Mouse (Mus musculus): ENCODE measurements at regions not wholly inside any gene's neighbourhood (a gene's known extent, or its start where the extent isn't known, plus 50 kb on each side); places are given as distances from the start of the nearest gene placed in this dataset.
"Not testable (repeated sequence)": the region's sequence is repeated elsewhere in the genome, so short reads cannot be mapped to it uniquely, and the experiment has no call there.

GRCm38 (mm10) chr12:119102106-119102505, 135.9 kb upstream of the Abcb5 start:
- H3K79me2 ChIP-seq (replicated peaks; ENCODE audit: control insufficient read depth, extremely low read depth, insufficient read depth, poor library complexity, severe bottlenecking); H3K27me3 ChIP-seq (replicated peaks); H3K27ac ChIP-seq (ENCODE audit: insufficient read depth, low read depth); DNase-seq (ENCODE audit: extremely low read depth); H3K4me2 ChIP-seq (ENCODE audit: insufficient read depth, low read depth, poor library complexity, severe bottlenecking); H3K4me3 ChIP-seq (replicated peaks in 1 of 3; ENCODE audit: low read depth in 2 of 3, low read length in 2 of 3, poor library complexity in 1 of 3); H3K9ac ChIP-seq (ENCODE audit: insufficient read depth, low read depth); H3K36me3 ChIP-seq (replicated peaks in 1 of 2; ENCODE audit: control insufficient read depth in 1 of 2, insufficient read depth in 1 of 2, low read length in 1 of 2); dilution Hi-C loops (cut with MboI; ENCODE audit: extremely low pct_ligation_motif_present, extremely low pct_unique_long_range_greater_than_20kb, low sequenced_read_pairs); H3K9me3 ChIP-seq (replicated peaks; ENCODE audit: low read length); in situ Hi-C loops (cut with MboI; ENCODE audit: low pct_ligation_motif_present, low pct_unique_long_range_greater_than_20kb, low sequenced_read_pairs); H3K4me1 ChIP-seq (ENCODE audit: control insufficient read depth in 1 of 2, insufficient read depth in 2 of 2): not testable (repeated sequence)

GRCm38 (mm10) chr12:119099736-119100135, 133.5 kb upstream of the Abcb5 start:
- dilution Hi-C loops (cut with MboI; ENCODE audit: extremely low pct_ligation_motif_present, extremely low pct_unique_long_range_greater_than_20kb, low sequenced_read_pairs) = no loop called here
- TF ChIP-seq RCOR1 (conservative IDR thresholded peaks at IDR 0.05; ENCODE audit: low read depth, low read length) = no peak
- no peak for TF ChIP-seq IRF4 (IDR thresholded peaks at IDR 0.05; ENCODE audit: low read depth, low read length)
- no peak for TF ChIP-seq EP300 (IDR thresholded peaks at IDR 0.05; ENCODE audit: low read length)
- TF ChIP-seq CTCF (conservative IDR thresholded peaks at IDR 0.05 in 1 of 2, IDR thresholded peaks at IDR 0.05 in 1 of 2; ENCODE audit: low read depth in 2 of 2, low read length in 2 of 2) = no peak
- TF ChIP-seq GABPA (IDR thresholded peaks at IDR 0.05; ENCODE audit: insufficient replicate concordance, low read depth, low read length) = no peak
- TF ChIP-seq KAT2A (IDR thresholded peaks at IDR 0.05; ENCODE audit: insufficient replicate concordance, low read length) = no peak
- TF ChIP-seq TCF12 (IDR thresholded peaks at IDR 0.05; ENCODE audit: low read depth, low read length) = no peak
- TF ChIP-seq SMC3 (IDR thresholded peaks at IDR 0.05; ENCODE audit: low read depth, low read length) = no peak
- TF ChIP-seq HCFC1 (IDR thresholded peaks at IDR 0.05; ENCODE audit: low read depth, low read length) = no peak
- no peak for TF ChIP-seq MYC (IDR thresholded peaks at IDR 0.05; ENCODE audit: low read depth, low read length)

GRCm38 (mm10) chr12:119097814-119098213, 131.6 kb upstream of the Abcb5 start:
- H3K9ac ChIP-seq (ENCODE audit: insufficient read depth, low read depth) = no peak overlapping the region
- TF ChIP-seq TBP (conservative IDR thresholded peaks at IDR 0.05; ENCODE audit: low read depth, low read length) (no peak), RCOR1 (conservative IDR thresholded peaks at IDR 0.05; ENCODE audit: low read depth, low read length) (no peak), USF1 (IDR thresholded peaks at IDR 0.05; ENCODE audit: low read depth, low read length) (no peak), GABPA (IDR thresholded peaks at IDR 0.05; ENCODE audit: insufficient replicate concordance, low read depth, low read length) (no peak), ZMIZ1 (IDR thresholded peaks at IDR 0.05; ENCODE audit: low read depth, low read length) (no peak), SMC3 (IDR thresholded peaks at IDR 0.05; ENCODE audit: low read depth, low read length) (no peak), CHD1 (IDR thresholded peaks at IDR 0.05; ENCODE audit: low read depth, low read length) (no peak), CHD2 (IDR thresholded peaks at IDR 0.05; ENCODE audit: low read length) (no peak), SIN3A (IDR thresholded peaks at IDR 0.05; ENCODE audit: low read length) (no peak), ZKSCAN1 (IDR thresholded peaks at IDR 0.05; ENCODE audit: borderline replicate concordance, low read depth, low read length) (no peak), ZNF384 (IDR thresholded peaks at IDR 0.05; ENCODE audit: low read depth, low read length) (no peak), JUN (IDR thresholded peaks at IDR 0.05; ENCODE audit: insufficient read depth, low read depth, low read length) (no peak), POLR2AphosphoS2 (IDR thresholded peaks at IDR 0.05; ENCODE audit: low read depth, low read length) (no peak), POLR2A (IDR thresholded peaks at IDR 0.05; ENCODE audit: low read depth, low read length) (no peak), ETS1 (conservative IDR thresholded peaks at IDR 0.05; ENCODE audit: low read depth, low read length) (no peak), MYC (IDR thresholded peaks at IDR 0.05; ENCODE audit: low read depth, low read length) (no peak), NRF1 (IDR thresholded peaks at IDR 0.05; ENCODE audit: low read depth, low read length) (no peak)
- H3K9me3 ChIP-seq (replicated peaks; ENCODE audit: low read length) = no peaks in the 10 kb centered on the region
- no peaks in the 10 kb centered on the region for H3K79me2 ChIP-seq (replicated peaks; ENCODE audit: control insufficient read depth, extremely low read depth, insufficient read depth, poor library complexity, severe bottlenecking)
- no peak for DNase-seq (ENCODE audit: extremely low read depth)
- dilution Hi-C loops (cut with MboI; ENCODE audit: extremely low pct_ligation_motif_present, extremely low pct_unique_long_range_greater_than_20kb, low sequenced_read_pairs) = no loop called here
- H3K36me3 ChIP-seq (replicated peaks in 1 of 2; ENCODE audit: control insufficient read depth in 1 of 2, insufficient read depth in 1 of 2, low read length in 1 of 2) = no peaks in the 10 kb centered on the region
- H3K4me1 ChIP-seq (ENCODE audit: control insufficient read depth in 1 of 2, insufficient read depth in 2 of 2) = no peaks in the 10 kb centered on the region
- no peaks in the 10 kb centered on the region for H3K27me3 ChIP-seq (replicated peaks)
- H3K27ac ChIP-seq (ENCODE audit: insufficient read depth, low read depth) = no peak overlapping the region
- in situ Hi-C loops (cut with MboI; ENCODE audit: low pct_ligation_motif_present, low pct_unique_long_range_greater_than_20kb, low sequenced_read_pairs) = no loop called here
- H3K4me3 ChIP-seq (replicated peaks in 1 of 3; ENCODE audit: low read depth in 2 of 3, low read length in 2 of 3, poor library complexity in 1 of 3) = no peak overlapping the region
- no peak overlapping the region for H3K4me2 ChIP-seq (ENCODE audit: insufficient read depth, low read depth, poor library complexity, severe bottlenecking)

More at GRCm38 (mm10) chr12:119099736-119100135, 133.5 kb upstream of the Abcb5 start:
- no peak for DNase-seq (ENCODE audit: extremely low read depth)
- in situ Hi-C loops (cut with MboI; ENCODE audit: low pct_ligation_motif_present, low pct_unique_long_range_greater_than_20kb, low sequenced_read_pairs) = no loop called here
- H3K4me3 ChIP-seq (replicated peaks in 1 of 3; ENCODE audit: low read depth in 2 of 3, low read length in 2 of 3, poor library complexity in 1 of 3) = no peak overlapping the region
- H3K4me1 ChIP-seq (ENCODE audit: control insufficient read depth in 1 of 2, insufficient read depth in 2 of 2) = no peaks in the 10 kb centered on the region
- H3K36me3 ChIP-seq (replicated peaks in 1 of 2; ENCODE audit: control insufficient read depth in 1 of 2, insufficient read depth in 1 of 2, low read length in 1 of 2) = no peaks in the 10 kb centered on the region
- H3K4me2 ChIP-seq (ENCODE audit: insufficient read depth, low read depth, poor library complexity, severe bottlenecking) = no peak overlapping the region
- H3K27ac ChIP-seq (ENCODE audit: insufficient read depth, low read depth) = no peak overlapping the region
- H3K9me3 ChIP-seq (replicated peaks; ENCODE audit: low read length) = no peaks in the 10 kb centered on the region
- no peak overlapping the region for H3K9ac ChIP-seq (ENCODE audit: insufficient read depth, low read depth)
- no peaks in the 10 kb centered on the region for H3K27me3 ChIP-seq (replicated peaks)
- no peaks in the 10 kb centered on the region for H3K79me2 ChIP-seq (replicated peaks; ENCODE audit: control insufficient read depth, extremely low read depth, insufficient read depth, poor library complexity, severe bottlenecking)
